Mouse (Mus musculus) gastrocnemius, postnatal 36 days (tissue): ENCODE data around the gene Stt3b. TPM values are rescaled to one million over a fixed set of nuclear protein-coding genes. Genes with fewer than 3 reads are reported as not detected.

Experiments
- DNase-seq, 2 experiments: peaks; one replicate each; pipeline ENCODE4 v3.0.0; 2022
- intact Hi-C: fragments of 180-260 bp; cut with DNase I; formaldehyde crosslinking; loops from one replicate; pipeline ENCODE4 v1.15.1; 2025
- total RNA-seq, 2 experiments: library from RNA; stranded (reverse); gene quantifications; 2 replicates each; pipeline ENCODE4 v1.2.3; 2021

Stt3b gene
- total RNA-seq, 2 experiments from 2014 or later, result 67.9 to 78.6 TPM

DNA sequence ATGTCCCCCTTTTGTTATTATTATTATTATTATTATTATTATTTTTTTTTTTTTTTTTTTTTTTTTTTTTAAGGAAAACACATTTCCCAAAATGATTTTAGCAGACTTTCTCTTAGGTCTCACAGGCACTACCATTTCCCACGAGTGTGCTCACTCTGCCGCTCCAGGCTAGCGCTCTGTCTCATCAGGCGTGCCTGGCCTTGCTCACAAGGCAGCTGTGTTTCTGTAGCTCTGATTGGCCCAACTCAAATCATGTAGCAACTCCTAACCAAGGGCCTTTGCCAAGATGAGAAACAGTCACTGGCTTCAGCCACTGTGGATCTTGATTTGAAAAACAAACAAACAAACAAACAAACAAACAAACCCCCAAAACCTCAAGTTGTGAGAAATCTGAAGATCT lies 9.9 kb upstream of the Stt3b start:
- intact Hi-C loops, result no loop called here
- no peak for DNase-seq

- DNase-seq, result no peak
- intact Hi-C loops, result no loop called here
Observed at GRCm38 (mm10) chr9:115318621-115319375, 8.6 kb upstream of the Stt3b start.

DNA sequence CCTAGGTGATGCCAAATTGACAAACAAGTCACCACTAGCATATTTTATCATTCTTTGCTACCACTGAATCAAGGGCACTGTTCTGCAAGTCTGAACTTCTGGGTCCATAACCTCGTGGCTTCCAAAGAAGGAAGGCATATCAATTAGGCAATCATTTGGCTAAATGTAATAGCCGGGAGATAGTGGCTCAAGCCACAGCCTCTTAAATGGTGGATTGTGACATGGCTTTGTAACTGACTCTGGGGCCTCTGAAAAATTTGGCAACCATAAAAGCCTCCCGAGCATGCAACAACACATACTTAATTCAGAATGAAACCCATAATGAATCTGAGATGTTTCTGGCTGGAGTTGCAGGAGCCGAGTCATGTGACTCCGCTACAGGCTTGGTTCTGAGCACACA lies 6.8 kb upstream of the Stt3b start:
- intact Hi-C loops, result no loop called here

DNA sequence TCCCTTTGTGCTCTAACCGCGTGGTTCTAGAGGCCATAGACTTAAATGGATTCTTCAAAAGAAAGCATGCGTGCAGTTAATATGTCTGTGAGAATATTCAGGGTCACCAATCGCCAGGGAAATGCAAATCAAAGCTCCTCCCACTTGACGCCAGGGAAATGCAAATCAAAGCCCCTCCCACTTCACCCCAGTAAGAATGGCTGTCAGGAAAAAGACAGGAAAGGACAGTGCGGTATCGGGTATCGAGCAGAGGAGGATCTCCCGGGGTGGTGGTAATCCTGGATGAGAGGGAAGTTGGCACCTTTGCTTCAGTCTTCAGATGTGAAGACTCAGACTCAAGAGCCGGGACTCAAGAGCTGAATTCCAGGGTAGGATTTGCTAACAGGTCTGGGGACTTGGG lies 4.3 kb upstream of the Stt3b start:
- intact Hi-C loops, result no loop called here
- DNase-seq, result no peak

More for the DNA sequence above, 6.8 kb upstream of the Stt3b start:
- DNase-seq, result no peak

DNA sequence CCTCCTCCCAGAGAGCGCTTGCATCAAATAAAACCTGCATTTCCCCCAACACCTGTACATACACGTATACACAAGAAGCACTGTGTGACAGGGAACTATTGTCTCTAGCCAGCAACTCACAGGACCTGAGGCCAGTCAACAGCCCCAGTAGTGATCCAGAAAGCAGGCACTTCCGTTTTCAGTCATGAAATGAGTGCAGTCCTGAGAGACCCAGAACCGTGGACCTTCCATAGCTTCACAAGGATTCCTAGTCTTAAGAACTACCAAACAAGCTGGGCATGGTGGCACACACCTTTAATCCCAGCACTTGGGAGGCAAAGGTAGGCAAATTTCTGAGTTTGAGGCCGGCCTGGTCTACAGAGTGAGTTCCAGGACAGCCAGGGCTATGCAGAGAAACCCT lies 3.6 kb upstream of the Stt3b start:
- DNase-seq, result no peak
- intact Hi-C loops, result no loop called here

GRCm38 (mm10) chr9:115311223-115311520 lies 951 bp upstream of the Stt3b start:
- DNase-seq, result no peak
- intact Hi-C loops, result no loop called here

GRCm38 (mm10) chr9:115309977-115310345 lies 260 bp downstream of the Stt3b start:
- DNase-seq, result no peak
- intact Hi-C loops, result no loop called here

GRCm38 (mm10) chr9:115309381-115309971 lies 745 bp downstream of the Stt3b start:
- intact Hi-C loops, result no loop called here
- no peak for DNase-seq

GRCm38 (mm10) chr9:115308941-115309380 lies 1.3 kb downstream of the Stt3b start:
- DNase-seq, result no peak
- intact Hi-C loops, result no loop called here

DNA sequence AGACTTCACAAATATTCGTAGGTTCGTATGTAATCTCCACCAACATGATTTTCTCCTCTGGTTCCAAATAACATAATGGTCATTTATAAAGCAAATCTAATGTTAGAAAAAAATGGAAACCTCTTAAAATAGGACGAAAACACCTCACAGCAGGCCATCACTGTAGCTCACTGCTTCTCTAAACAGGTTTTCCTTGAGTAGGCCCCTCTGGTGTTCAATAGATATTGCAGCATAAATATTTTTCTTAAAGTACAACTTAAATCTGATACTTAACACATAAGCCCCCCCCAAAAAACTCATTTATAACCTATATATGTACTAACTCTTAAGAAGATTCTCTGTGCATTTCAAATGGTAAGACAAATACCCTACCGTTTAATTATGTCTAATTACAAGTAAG lies 1.8 kb downstream of the Stt3b start:
- intact Hi-C loops, result no loop called here
- DNase-seq, result no peak

GRCm38 (mm10) chr9:115306202-115306601 lies 4.0 kb downstream of the Stt3b start:
- DNase-seq, result no peak
- intact Hi-C loops, result no loop called here

DNA sequence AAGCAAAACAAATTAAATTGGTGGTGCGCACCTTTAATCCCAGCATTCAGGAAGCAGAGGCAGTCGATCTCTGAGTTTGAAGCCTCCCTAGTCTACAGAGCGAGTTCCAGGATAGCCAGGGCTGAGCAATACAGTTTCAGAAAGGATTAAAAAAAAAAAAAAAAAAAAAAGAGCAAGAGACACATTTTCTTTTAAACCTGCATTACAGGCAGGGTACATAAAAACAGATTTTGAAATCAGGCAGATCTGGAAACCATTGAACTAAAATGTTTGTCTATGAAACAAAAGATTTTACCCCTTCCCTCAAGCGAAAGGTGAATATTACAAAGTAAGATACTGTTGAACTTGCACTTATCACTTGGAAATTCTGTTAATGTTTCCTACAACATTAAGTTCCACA lies 6.1 kb downstream of the Stt3b start:
- no peak for DNase-seq
- intact Hi-C loops, result no loop called here

DNA sequence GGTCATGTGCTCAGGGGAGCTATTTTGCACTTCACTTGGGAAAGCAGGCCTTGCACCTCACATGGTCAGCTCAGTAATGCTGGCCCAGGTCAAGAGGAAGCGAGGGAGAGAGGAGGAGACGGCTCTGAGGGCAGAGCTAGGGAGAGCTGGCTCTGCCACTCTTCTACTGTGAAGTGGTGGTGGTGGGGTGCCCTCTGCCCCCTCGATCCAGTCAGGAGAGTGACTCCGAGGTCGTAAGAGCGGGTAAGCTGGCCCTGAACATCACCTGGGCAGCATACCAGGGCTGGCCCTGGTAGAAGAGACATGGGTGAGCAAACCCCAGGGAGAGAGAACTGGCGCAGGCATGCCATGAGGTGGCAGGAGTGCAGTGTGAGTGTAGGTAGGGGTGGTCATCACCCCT lies 8.6 kb downstream of the Stt3b start:
- intact Hi-C loops, result no loop called here
- no peak for DNase-seq

DNA sequence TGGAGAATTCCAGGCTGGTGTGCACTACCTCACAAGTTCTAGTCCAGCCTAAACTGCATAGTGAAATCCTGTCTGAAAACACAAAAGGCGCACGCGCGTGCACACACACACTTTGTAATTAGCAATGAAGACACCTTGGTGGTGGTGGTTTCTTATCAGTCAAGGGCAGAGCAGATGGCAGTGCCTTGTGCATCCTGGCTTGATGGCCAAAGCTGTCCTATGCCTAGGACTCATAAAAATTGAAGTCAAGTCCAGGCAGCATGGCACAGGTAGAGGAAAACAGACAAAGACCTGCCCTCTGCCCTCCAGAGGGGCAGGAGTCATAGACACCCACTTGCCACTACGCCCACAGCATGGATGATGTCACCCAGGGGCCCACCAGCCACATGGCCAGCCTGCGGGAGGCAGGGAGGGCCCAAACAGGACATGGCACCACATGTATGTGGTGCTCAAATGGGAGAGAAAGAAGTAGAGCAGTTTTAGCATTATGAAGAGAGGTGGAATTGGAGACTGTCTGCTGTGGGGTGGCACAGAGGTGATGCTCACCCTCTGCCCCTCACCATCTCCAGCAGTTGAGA lies 9.1 kb downstream of the Stt3b start:
- no peak for DNase-seq
- intact Hi-C loops, result no loop called here

DNA sequence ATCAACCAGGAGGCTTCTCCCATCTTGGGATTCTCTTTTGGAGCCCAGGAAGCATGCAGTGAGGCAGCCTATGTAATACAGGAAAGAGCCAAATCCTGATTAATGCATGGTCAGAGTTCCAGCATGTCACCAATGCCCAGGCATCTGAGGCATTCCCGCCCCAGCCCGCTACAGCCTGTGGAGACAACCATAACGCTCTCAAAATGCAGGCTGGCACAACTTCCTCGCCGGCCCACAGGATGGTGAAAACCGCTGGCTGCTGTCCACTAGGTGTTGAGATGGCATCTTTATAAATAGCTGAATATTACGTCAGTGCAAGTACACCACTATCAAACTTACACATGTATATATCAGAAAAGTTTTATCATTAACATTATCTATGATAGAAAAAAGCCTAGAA lies 13.5 kb downstream of the Stt3b start:
- DNase-seq, result no peak
- intact Hi-C loops, result no loop called here

DNA sequence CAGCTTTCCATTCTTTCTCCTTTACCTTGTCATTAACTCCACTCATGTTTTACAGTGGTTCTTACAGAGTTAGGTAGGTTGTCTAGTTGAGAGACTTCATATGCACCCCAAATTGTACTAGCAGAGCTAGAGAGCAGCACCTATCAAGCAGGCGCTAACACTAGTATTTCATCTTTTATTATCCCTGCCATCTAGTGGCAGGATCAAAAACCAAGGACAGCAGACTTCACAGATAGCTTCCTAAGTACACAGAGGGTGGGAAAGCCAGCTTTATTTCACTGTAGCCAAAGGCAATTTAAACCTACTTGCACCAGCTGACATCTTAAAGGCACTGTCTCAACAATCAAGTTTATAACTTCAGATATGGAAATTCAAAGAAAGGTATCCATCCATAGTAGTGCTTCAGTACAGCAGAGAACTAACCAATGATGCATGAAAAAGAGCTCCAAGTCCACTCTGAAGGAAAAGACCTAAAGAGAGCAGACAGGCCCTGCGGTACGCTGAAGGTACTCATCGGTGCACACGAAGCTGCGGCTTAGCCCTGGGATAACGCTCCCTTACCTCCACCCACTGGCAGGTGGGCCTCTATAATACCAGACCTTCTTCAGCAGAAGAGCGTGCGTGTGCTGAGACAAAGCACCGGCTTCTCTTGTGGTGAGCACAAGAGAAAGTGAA lies 16.2 kb downstream of the Stt3b start:
- no peak for DNase-seq
- intact Hi-C loops, result no loop called here

DNA sequence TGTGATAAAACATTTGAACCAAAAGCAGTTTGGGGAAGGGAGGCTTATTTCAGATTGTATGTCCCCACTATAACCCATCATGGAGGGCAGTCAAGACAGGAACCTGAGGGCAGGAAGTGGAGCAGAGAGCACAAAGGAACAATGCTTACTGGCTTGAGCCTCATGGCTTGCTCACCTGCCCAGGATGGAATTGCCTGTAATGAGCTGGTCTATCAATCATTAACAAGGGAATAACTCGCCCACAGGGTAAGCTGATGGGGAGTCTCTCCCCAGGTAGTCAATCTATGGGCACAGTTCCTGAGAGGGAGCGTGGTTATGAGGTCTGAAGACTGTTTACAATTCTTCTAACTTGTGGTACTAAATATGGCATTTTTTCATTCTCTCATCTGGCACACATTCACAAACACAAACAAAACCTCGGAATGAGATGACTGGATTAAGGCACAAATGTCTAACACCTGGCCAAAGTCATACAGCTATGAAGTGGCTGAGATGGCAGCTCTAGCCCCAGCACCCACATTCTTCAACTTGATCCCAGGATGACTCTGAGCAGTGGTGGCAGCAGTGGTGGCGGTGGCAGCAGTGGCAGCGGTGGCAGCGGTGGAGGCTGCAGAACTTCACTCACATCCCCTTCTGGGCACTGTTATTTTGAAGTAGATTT lies 22.3 kb downstream of the Stt3b start:
- intact Hi-C loops, result loop anchor here (10.0 kb wide), 1 partner anchor 213 kb away; no protein-coding TSS in a partner anchor

DNA sequence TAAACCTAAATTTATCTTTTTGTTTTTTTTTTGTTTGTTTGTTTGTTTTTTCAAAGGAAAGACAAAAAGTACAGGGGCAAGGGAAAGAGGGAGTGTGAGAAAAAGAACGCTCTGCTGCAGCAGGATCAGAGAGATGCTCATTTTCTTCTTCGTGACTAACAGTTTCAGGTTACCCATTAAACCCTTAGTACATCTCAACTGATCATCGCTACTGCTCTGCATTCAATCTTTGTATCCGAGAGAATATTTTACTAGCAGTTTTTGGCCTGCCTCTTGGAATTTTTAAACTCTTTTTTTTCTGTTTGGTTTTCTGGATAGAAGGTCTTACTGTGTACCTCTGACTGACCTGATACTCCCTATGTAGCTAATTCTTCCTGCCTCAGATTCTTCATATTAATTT lies 25.8 kb downstream of the Stt3b start:
- no peak for DNase-seq
- intact Hi-C loops, result loop anchor here (10.0 kb wide), 1 partner anchor 210 kb away; no protein-coding TSS in a partner anchor

More for the DNA sequence above, 22.3 kb downstream of the Stt3b start:
- no peak for DNase-seq

DNA sequence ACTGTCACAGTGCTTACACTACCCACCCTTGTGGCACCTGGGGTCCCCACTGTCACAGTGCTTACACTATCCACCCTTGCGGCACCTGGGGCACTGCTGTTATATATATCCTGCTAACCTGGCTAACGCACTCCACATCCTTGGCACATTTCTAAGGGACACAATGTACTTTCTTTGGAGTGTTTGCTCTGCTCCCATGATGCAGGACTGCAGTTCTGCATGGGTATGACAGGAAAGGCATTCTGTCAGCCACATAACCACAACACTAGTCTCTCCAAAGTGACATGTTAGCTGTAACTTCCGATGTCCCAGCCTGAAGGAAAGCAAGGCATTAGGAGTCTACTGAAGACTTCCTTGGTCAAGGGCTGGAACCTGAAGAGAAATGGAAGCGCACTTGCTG lies 26.8 kb downstream of the Stt3b start:
- intact Hi-C loops, result loop anchor here (10.0 kb wide), 1 partner anchor 209 kb away; no protein-coding TSS in a partner anchor
- no peak for DNase-seq

GRCm38 (mm10) chr9:115278641-115279040 lies 31.6 kb downstream of the Stt3b start:
- intact Hi-C loops, result no loop called here

GRCm38 (mm10) chr9:115274806-115275205 lies 35.4 kb downstream of the Stt3b start:
- DNase-seq, result no peak
- intact Hi-C loops, result no loop called here

More at GRCm38 (mm10) chr9:115278641-115279040, 31.6 kb downstream of the Stt3b start:
- no peak for DNase-seq
